Mouse (Mus musculus) cerebellum, postnatal 4 days (tissue): Measurements from ENCODE around the gene Rab43.

Experiments
- DNase-seq, 2 experiments: peaks; one replicate each; pipeline ENCODE4 v3.0.0; 2022; ENCODE audit warnings: low spot score in 2 of 2, mixed read lengths in 1 of 2

Rab43 gene

GRCm38 (mm10) chr6:87750184-87750910 is 61.6 kb downstream of the Rab43 start:
- no peak for DNase-seq

GRCm38 (mm10) chr6:87748531-87748930 is 63.4 kb downstream of the Rab43 start:
- DNase-seq: no peak

GRCm38 (mm10) chr6:87748078-87748477 is 63.9 kb downstream of the Rab43 start:
- DNase-seq: no peak

DNA sequence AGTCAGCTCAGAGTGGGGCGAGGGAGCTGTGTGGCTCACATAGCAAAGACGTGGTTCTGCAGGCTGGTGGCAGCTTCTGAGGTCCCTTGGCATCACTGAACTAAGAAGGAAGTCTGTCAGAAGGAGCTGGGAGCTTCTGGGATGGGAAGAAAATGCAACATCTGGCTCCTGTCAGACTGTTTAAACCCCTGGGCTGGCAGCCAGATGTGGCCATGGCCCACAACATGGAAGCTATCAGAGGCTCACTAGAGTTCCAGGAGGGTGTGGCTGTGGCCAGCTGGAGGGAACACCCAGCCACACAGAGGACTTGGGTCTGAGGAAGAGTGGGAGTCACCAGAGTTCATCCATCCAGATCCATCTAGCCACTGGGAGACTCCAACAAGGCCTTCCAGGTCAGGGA is 65.1 kb downstream of the Rab43 start:
- DNase-seq: no peak

DNA sequence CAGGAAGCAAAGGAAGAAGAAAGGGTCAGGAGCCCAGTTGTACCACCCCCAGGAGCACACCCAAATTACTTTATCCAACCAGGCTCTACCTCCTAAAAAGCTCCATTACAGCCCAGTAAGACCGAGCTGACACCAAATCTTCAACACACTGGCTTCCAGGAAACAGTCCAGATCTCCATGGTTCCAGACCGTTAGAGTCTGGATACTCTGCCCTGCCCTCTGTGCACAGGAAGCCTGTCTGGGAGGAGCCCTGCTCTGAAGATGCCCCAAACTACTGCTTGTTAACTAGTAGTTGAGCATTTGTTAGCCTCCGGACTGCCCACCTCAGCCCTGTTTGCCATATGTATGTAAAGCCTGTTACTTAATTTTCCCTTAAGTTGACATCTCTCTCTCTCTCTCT is 65.9 kb downstream of the Rab43 start:
- DNase-seq: no peak

- DNase-seq: no peak
Observed at GRCm38 (mm10) chr6:87745301-87745700, 66.7 kb downstream of the Rab43 start.

DNA sequence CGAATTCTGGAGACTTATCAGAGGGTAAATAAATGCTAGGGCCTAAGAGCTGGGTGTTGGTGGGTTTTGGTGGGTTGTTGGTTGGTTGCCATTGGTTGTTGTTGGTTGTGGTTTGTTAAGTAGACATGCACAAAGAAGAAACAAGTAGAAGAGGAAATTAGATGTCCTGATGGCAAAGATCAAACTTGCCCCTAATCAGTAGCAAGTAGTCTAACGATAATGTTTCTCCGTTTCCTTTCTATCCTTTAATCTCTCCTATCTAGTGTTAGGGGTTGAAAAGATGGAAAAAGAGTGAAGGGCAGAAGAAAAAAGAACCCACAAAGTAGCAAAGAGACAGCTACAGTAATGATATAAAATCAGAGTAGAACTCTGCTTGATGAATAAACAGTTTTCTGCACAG is 67.3 kb downstream of the Rab43 start:
- no peak for DNase-seq

- DNase-seq: no peak
Observed at GRCm38 (mm10) chr6:87743281-87743680, 68.7 kb downstream of the Rab43 start.

DNA sequence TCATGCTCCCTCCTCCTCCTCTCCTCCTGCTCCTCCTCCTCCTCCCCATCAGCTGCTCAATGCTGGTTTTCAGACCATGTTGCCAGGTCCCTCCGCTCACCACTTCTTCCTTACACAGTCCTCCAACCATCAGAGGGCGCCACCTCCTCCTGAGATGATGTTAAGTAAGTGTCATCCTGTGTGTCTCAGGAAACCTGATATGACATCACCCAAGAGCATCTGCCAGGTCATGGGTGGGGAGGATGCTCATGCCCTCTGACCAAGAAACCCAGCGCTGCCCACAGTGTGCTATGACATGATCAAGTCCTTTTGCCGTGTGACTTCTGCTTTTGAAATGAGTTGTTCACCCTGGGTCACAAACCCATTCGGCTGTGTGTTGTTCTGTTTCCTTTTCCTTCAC is 69.2 kb downstream of the Rab43 start:
- no peak for DNase-seq

DNA sequence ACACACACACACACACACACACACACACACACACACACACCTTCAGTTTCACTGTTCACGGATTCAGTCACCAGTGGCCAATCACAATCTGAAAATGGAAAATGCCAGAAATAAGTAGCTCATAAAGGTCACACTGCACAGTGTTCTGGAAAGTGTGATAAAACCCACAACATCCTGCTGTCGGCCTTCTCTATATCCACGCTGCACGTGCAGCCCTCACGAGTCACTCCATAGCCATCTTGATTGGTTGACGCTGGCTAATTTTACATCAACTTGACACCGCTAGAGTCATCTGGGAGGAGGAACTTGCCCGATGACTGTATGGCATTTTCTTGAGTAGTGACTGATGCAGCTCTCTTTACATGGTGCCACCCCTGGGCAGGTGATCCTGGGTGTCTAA is 70.0 kb downstream of the Rab43 start:
- DNase-seq: no peak

- no peak for DNase-seq
Observed at GRCm38 (mm10) chr6:87740496-87740895, 71.5 kb downstream of the Rab43 start.

DNA sequence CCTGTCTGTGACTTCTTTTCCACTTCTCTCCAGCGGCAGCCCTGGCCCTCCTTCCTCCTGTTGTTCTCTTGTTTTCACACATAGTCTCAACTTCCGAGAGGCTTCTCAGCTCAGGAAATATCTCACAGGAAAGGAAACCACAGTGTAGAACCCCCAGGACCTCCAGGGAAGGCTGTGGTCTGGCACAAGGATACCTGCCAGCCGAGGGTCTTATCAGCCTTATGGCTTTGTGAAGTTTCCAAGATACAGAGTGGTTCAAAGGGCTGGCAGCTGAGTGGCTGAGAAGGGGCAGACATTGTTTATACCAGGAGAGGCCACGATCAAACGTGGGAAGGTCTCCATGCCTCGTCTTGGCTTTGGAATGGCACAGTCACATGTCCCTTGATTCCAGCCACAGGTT is 72.1 kb downstream of the Rab43 start:
- no peak for DNase-seq
